Mouse (Mus musculus) E14TG2a.4 (cell line): ENCODE results near the gene Cog8.

Experiments
- CTCF ChIP-seq: conservative IDR thresholded peaks from 2 replicates; pipeline ENCODE4 v1.5.1; 2014; ENCODE audit warnings: low read length
- NANOG ChIP-seq: IDR thresholded peaks from 2 replicates; pipeline ENCODE4 v1.6.1; 2014; ENCODE audit warnings: borderline replicate concordance, low read length, mixed read lengths

GRCm38 (mm10) chr8:106999068-106999467 lies 57.4 kb downstream of the Cog8 start:
- no peak for TF ChIP-seq CTCF
- no peak for TF ChIP-seq NANOG
